Mouse (Mus musculus) embryonic fibroblast, embryonic 13.5 days (primary cell): ENCODE data around the gene Rap1gap. TPM values are rescaled to one million over a fixed set of nuclear protein-coding genes. Genes with fewer than 3 reads are reported as not detected.

Source experiments
- H3K27ac ChIP-seq: 2 replicates; pipeline ENCODE4 v1.5.1; 2012; ENCODE audit warnings: low read length, control low read depth, inconsistent platforms; ENCODE audit not compliant: insufficient read depth
- H3K4me1 ChIP-seq: 2 replicates; pipeline ENCODE4 v1.6.1; 2011; ENCODE audit warnings: low read length; ENCODE audit not compliant: control insufficient read depth, insufficient read depth
- H3K4me3 ChIP-seq: 2 replicates; pipeline ENCODE4 v1.5.1; 2011; ENCODE audit warnings: mild to moderate bottlenecking, control low read depth, low read length; ENCODE audit not compliant: insufficient read depth
- CTCF ChIP-seq: IDR thresholded peaks from 2 replicates; pipeline ENCODE4 v1.5.1; 2011; ENCODE audit warnings: mild to moderate bottlenecking, control low read depth, low read length, moderate library complexity, borderline replicate concordance; ENCODE audit not compliant: insufficient read depth
- POLR2A ChIP-seq: IDR thresholded peaks from 2 replicates; pipeline ENCODE4 v1.6.1; 2011; ENCODE audit warnings: low read depth, mild to moderate bottlenecking, control low read depth, low read length, moderate library complexity
- polyA plus RNA-seq: library from polyadenylated mRNA; stranded (reverse); fragments of >200 nt; gene quantifications from 2 replicates; pipeline ENCODE4 v1.2.4, GENCODE M21; 2011; ENCODE audit warnings: low read depth; ENCODE audit not compliant: missing spikeins, insufficient read length

Gene Rap1gap
- polyA plus RNA-seq, 1 experiment, result 6.9 TPM

DNA sequence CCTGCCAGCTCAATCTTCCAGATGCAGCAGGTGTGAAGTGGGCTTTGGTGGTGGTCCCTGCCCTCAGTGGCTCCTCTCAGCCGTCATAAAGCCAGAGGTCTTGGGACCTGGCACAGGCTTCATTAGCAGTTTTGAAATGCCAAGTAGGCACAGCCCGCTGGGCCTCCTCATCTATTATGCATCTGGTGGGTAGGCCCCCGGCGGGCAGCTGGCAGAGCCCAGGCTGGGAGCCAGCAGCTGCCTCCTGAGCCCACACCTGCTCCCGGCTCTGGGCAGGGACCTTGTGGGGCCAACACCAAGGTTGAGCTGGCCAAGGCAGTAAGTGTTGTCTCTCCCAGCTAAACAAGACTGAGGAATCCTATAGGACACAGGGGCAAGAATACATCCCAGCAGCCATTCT lies 21.8 kb downstream of the Rap1gap start:
- Histone ChIP-seq H3K27ac (no peak overlapping the region), H3K4me1 (no peaks in the 10 kb centered on the region), H3K4me3 (no peak overlapping the region)
- TF ChIP-seq CTCF (no peak), POLR2A (no peak)

- Histone ChIP-seq H3K4me3 (no peak overlapping the region), H3K27ac (no peak overlapping the region), H3K4me1 (no peaks in the 10 kb centered on the region)
- TF ChIP-seq POLR2A (no peak), CTCF (no peak)
Observed at GRCm38 (mm10) chr4:137687234-137687825, 22.8 kb downstream of the Rap1gap start.

- no peak overlapping the region for H3K27ac ChIP-seq
- TF ChIP-seq CTCF, result no peak
- no peak for TF ChIP-seq POLR2A
- no peaks in the 10 kb centered on the region for H3K4me1 ChIP-seq
- no peak overlapping the region for H3K4me3 ChIP-seq
Observed at GRCm38 (mm10) chr4:137692107-137692902, 27.8 kb downstream of the Rap1gap start.

DNA sequence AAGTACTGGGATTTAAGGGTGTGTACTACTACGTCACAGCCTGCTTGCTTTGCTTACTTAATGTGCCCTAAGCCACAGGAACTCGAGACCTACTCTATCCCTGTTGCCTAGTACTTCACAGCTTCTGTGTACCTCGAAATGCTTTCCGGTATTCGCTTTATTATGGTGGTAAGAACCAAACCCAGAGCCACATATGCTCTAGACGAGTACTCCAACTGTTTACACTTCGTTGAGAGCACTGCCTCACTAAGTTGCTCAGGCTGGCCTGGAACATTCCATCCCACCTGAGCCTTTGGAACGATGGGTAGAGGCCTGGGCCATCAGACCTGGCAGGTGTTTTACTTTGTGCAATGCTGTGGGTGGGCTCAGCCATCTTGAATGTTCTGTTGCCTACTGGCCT lies 30.8 kb downstream of the Rap1gap start:
- H3K4me3 ChIP-seq, result no peak overlapping the region
- no peak overlapping the region for H3K27ac ChIP-seq
- H3K4me1 ChIP-seq, result no peaks in the 10 kb centered on the region
- no peak for TF ChIP-seq CTCF
- TF ChIP-seq POLR2A, result no peak

DNA sequence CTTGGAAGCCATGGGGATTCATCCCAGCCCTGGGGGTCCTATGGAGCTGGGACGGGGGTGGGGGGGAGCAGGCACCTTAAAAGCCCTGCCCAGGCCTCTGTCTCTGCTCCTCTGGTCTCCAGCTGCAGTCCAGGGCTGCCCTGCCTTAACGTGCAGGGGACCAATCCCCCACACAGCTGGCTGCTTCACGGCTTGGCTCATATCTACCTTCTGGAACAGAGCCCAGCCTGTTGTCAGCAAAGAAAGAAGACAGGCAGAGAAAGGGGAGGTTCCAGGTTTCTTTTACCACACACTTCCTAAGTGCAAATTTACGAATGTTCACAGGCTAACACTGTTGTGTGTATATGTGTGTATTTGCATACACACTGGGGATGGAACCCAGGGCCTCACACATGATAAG lies 31.4 kb downstream of the Rap1gap start:
- no peak overlapping the region for H3K27ac ChIP-seq
- no peaks in the 10 kb centered on the region for H3K4me1 ChIP-seq
- TF ChIP-seq CTCF, result no peak
- TF ChIP-seq POLR2A, result no peak
- no peak overlapping the region for H3K4me3 ChIP-seq

DNA sequence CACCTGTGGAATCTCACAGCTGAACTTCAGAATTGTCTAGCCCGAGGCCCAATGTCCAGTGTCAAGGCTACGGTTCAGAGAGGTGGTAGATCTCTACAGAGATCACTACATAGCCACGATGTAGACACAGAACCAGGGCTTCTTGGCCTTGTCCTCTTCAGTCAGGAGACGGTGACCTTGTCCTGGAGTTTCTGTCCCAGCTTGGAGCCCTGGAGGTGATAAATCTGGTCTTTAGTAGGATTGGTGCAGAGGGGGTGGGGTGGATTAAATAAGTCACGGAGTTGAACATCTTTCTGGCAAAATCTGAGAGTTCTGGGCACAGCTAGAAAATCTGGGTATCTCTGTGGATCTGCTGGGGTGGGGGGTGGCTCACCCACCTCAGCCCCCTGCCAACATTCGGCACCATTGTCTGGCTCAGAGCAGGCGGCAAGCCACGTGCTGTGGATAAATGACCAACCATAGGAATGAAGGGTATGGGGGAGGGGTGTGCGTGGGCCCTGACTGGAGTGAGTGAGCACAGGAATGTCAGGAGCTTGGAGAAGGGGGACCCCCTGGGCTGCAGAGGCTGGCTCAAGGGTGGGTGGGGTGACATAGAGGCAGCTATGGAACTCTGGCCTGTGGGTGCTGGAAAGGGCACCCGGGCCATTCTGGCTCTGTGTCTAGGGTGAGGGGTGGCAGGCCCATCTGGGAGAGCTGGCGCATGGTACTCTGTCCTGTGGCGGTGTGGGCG lies 32.8 kb downstream of the Rap1gap start:
- H3K4me1 ChIP-seq, result no peaks in the 10 kb centered on the region
- no peak overlapping the region for H3K4me3 ChIP-seq
- no peak overlapping the region for H3K27ac ChIP-seq
- TF ChIP-seq CTCF, result no peak
- no peak for TF ChIP-seq POLR2A

GRCm38 (mm10) chr4:137698076-137698985 lies 33.8 kb downstream of the Rap1gap start:
- Histone ChIP-seq H3K27ac (no peak overlapping the region), H3K4me1 (no peaks in the 10 kb centered on the region), H3K4me3 (no peak overlapping the region)
- TF ChIP-seq POLR2A, result no peak
- TF ChIP-seq CTCF, result no peak

- H3K4me1 ChIP-seq, result no peaks in the 10 kb centered on the region
- H3K27ac ChIP-seq, result no peak overlapping the region
- no peak overlapping the region for H3K4me3 ChIP-seq
- TF ChIP-seq CTCF, result no peak
- no peak for TF ChIP-seq POLR2A
Observed at GRCm38 (mm10) chr4:137699264-137700211, 35.0 kb downstream of the Rap1gap start.
